In genomic region chr7:80526698-80527097, GRCm38 (mm10) we compare ENCODE assay signal across 14 mouse cellular contexts.
"Had no signal": no experiment of that assay in that cellular context is flagged by ENCODE, and none has a peak within 500 bp of the region (broad histone marks: within the 10 kb centered on the region; RNA-seq: fewer than 3 reads in every experiment).

No protein-coding gene starts in this region.

- H3K36me3 ChIP-seq: intestine, embryonic 15.5 days; kidney, embryonic 15.5 days had no signal

- H3K4me1 ChIP-seq: intestine, embryonic 15.5 days; kidney, embryonic 15.5 days had no signal

- H3K4me2 ChIP-seq: intestine, embryonic 15.5 days; kidney, embryonic 15.5 days; liver, embryonic 11.5 days; midbrain, embryonic 11.5 days had no signal

- H3K9me3 ChIP-seq: intestine, embryonic 15.5 days; kidney, embryonic 15.5 days had no signal

- ATAC-seq: intestine, embryonic 15.5 days had no signal

- H3K27me3 ChIP-seq: intestine, embryonic 15.5 days; kidney, embryonic 15.5 days had no signal

- H3K4me3 ChIP-seq: intestine, embryonic 15.5 days; kidney, embryonic 15.5 days; left cerebral cortex, adult 2 months had no signal

- H3K27ac ChIP-seq: intestine, embryonic 15.5 days; kidney, embryonic 15.5 days; left cerebral cortex, adult 2 months; stomach, postnatal 0 days had no signal

- DNase-seq: kidney, adult 11 months; kidney, adult 8-10 months; kidney, postnatal 10 days; kidney, postnatal 36 days; layer of hippocampus, postnatal 36 days; midbrain, embryonic 14.5 days; thymus, adult 2 months; thymus, postnatal 25 days had no signal

- H3K9ac ChIP-seq: intestine, embryonic 15.5 days; kidney, embryonic 15.5 days had no signal
